Mouse (Mus musculus) 3134 (cell line): ENCODE measurements around the gene Aipl1.
"Not testable (repeated sequence)": the region's sequence is repeated elsewhere in the genome, so short reads cannot be mapped to it uniquely, and the experiment has no call there.

ENCODE experiments used
- DNase-seq: peaks from one replicate; pipeline ENCODE4 v3.0.0-alpha.2; 2011; ENCODE audit warnings: low spot score; ENCODE audit not compliant: insufficient read length; ENCODE audit errors: extremely low read depth

Aipl1 gene

DNA sequence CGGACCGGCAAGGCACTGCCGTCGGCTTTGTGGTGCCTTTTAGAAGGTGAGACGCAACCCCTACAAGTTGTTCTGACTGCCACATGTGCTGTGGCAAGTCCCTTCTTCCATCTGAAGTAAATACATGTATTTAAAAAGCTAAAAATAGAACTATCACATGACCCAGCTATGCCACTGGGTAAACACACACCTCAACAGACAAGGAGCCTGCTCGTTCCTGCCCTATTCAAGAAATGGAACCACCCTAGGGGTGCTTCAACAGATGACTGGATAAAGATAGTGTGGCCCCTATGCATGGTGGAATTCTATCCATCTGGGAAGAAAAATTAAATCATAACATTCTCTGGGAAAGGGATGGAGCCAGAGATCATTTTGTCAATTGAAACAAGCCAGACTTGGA is 14.5 kb downstream of the Aipl1 start:
- DNase-seq: no peak

GRCm38 (mm10) chr11:72021015-72021414 is 16.3 kb downstream of the Aipl1 start:
- no peak for DNase-seq

- DNase-seq: no peak
Measured at GRCm38 (mm10) chr11:72017253-72017601, 20.1 kb downstream of the Aipl1 start.

DNA sequence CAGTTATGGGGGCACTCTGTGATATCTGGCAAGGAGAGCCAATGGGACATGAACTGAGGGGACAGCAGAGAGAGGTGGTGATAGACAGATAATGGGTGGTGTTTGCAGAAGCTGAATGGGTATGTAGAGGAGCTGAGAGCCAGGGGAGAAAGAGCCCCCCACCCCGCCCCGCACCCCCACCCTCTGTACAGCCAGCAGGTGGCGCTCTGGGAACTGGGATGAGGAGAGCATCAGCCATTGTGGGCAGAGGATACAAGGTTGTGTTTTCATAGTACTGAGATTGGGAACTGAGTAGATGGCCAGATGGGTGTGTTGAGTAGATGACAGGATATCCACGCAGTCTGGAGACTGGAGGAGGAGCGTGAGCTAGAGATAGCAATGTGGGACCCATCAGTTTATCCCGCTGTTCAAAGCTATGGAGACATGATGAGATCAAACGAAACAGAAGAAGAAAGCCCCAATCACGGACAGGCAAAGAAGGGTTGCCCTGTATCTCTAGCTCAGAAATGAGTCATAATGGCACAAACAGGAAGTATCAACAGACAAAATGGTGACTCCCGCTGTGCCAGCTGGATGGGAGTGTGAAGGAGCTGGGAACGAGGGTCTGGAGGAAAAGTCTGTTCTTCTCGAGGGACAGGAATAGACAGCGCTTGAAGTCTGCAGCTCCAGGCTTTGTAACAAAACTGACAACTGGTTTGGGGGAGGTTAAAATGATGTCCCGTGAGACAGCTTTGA is 20.6 kb downstream of the Aipl1 start:
- no peak for DNase-seq

- no peak for DNase-seq
Measured at GRCm38 (mm10) chr11:72014674-72015073, 22.6 kb downstream of the Aipl1 start.

DNA sequence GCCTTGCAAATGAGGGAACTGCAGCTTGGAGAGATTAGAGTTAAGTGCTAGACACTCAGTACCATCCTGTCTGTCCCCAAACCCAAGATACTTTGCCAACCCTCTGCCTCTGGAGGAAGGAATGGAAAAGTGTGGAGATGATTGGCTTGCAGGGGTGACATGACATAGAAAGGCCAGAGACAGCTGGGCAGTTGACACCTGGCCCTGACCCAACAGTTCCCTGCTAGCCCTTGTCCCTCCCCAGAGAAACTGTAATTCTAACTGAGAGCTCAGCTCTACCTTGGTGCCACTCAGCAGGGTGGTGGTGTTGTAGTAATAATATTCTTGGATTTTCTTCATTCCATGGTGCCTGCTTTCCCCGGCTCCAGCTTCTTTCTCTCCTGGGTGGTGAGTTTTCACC is 25.4 kb downstream of the Aipl1 start:
- DNase-seq: no peak

GRCm38 (mm10) chr11:72010940-72011722 is 26.2 kb downstream of the Aipl1 start:
- no peak for DNase-seq

DNA sequence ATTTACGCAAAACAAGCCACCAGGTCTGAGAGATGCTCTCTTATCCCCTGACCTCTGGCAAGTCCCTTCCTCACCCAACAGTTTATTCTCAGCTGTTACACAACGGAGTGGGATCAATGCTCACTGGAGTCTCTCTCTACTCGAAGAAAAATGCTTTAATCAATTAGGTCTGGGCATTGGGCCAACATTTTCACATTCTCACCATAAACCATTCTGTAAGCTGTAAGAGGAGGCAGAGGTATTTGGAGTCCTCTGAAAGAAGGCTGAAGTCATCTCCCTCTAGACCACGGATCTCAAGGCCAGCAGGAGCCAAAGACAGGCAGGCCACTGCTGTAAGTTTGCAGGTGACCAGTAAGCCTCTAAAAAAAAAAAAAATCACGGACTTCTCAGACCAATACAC is 26.9 kb downstream of the Aipl1 start:
- DNase-seq: no peak

GRCm38 (mm10) chr11:72005547-72005946 is 31.8 kb downstream of the Aipl1 start:
- no peak for DNase-seq

GRCm38 (mm10) chr11:72003171-72003570 is 34.1 kb downstream of the Aipl1 start:
- DNase-seq: no peak

- DNase-seq: no peak
Measured at GRCm38 (mm10) chr11:72002138-72002853, 35.0 kb downstream of the Aipl1 start.

DNA sequence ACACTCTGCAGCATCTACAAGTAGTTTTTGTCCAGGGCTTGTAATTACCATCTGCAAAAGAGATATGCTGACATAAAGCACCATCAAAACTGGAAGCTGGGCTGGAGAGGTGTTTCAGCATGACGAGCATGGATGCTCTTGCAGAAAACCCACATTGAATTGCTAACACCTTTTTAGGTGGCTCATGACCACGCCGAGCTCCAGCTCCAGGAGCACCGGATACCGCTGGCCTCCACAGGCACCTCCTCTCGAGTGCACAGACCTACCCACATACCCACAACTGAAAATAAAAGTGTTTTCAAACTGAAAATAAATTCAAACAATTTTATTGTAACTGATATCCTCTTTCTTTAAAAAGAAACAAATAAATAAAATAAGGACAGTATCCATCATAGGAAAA is 37.1 kb downstream of the Aipl1 start:
- no peak for DNase-seq

- DNase-seq: no peak
Measured at GRCm38 (mm10) chr11:71996805-71997204, 40.5 kb downstream of the Aipl1 start.

DNA sequence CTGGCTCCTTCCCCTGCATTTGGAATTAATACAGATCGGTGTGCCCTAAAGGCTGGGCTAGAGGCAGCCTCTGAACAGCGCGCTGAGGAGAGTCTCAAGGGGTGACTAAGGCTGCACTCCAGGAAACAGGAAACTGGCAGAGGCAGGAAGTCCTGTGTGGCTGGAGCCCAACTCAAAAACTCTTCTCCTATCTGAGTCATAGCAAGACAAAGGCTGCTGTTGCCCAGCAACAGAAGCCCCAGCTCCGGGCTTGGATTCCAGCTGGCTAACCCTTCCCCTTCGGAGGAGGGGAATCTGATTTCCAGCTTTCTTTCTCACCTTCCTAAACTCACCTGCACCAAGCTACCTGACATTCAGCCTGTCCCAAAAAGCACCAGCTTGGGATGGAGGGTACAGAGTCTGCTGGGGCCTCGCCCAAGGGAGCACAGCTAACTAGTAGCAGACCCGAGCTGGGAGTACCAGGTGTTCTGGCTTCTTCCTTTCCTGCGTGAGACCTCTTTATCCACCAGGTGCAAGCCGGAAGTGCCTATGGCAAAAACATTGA is 41.3 kb downstream of the Aipl1 start:
- DNase-seq: peak; percentile 66

- DNase-seq: no peak
Measured at GRCm38 (mm10) chr11:71992438-71992837, 44.9 kb downstream of the Aipl1 start.

- DNase-seq: peak; percentile 32
Measured at GRCm38 (mm10) chr11:71991541-71991940, 45.8 kb downstream of the Aipl1 start.

DNA sequence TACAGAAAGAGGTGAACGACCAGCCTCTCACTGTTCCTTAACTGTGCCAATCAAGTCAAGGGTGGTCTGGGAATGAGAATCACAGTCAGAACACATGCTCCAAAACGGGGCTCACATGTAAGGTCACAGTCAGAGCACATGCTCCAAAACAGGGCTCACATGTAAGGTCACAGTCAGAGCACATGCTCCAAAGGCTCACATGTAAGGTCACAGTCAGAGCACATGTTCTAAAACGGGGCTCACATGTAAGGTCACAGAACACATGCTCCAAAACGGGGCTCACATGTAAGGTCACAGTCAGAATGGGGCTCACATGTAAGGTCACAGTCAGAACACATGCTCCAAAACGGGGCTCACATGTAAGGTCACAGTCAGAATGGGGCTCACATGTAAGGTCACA is 47.9 kb downstream of the Aipl1 start:
- DNase-seq: not testable (repeated sequence)

GRCm38 (mm10) chr11:71987159-71988150 is 49.9 kb downstream of the Aipl1 start:
- no peak for DNase-seq

- no peak for DNase-seq
Measured at GRCm38 (mm10) chr11:71985783-71986182, 51.5 kb downstream of the Aipl1 start.

DNA sequence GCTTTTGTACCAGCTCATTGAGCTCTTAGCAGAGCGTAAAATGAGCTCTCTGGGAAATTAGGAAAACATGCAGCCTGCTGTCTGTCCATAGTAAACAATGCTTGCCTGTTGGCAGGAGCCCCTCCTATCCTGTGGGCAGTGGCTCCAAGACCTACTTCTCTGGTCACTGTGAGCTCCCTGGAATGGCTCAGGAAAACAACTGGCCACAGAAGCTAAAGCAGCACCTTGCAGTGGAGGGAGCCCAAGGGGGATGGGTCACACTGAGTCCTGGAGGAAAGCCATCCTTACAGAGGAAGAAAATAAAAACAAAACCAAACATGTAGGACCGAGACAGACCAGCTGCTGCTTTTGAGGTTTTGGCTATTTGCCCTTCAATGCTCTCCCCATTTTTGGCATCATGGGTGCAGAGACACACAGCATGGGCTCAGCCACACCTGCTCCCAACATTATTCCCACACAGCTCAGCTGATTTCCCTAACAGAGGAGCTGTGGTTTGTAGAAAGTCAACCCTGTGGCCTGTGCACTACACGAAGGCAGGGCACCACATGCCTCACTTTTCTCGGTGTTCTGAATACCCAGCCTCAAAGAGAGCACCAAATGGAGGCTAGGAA is 52.1 kb downstream of the Aipl1 start:
- no peak for DNase-seq
